Mouse (Mus musculus) inflammation-experienced regulatory T-cells, adult 6 months (primary cell): Measurements from ENCODE around the gene AC161166.1. TPM values are rescaled to one million over a fixed set of nuclear protein-coding genes. Genes with fewer than 3 reads are reported as not detected.
"Not testable (repeated sequence)": the region's sequence is repeated elsewhere in the genome, so short reads cannot be mapped to it uniquely, and the experiment has no call there.

ENCODE experiments used
- ATAC-seq: one replicate; pipeline ENCODE4 v1.8.0; 2017
- polyA plus RNA-seq, 3 experiments: library from polyadenylated mRNA; unstranded; fragments of 100-300 nt; shearing (Covaris generic); gene quantifications; one replicate each; pipeline ENCODE4 v1.2.1; 2017

Gene AC161166.1
- polyA plus RNA-seq, 3 experiments from 2014 or later: not detected

DNA sequence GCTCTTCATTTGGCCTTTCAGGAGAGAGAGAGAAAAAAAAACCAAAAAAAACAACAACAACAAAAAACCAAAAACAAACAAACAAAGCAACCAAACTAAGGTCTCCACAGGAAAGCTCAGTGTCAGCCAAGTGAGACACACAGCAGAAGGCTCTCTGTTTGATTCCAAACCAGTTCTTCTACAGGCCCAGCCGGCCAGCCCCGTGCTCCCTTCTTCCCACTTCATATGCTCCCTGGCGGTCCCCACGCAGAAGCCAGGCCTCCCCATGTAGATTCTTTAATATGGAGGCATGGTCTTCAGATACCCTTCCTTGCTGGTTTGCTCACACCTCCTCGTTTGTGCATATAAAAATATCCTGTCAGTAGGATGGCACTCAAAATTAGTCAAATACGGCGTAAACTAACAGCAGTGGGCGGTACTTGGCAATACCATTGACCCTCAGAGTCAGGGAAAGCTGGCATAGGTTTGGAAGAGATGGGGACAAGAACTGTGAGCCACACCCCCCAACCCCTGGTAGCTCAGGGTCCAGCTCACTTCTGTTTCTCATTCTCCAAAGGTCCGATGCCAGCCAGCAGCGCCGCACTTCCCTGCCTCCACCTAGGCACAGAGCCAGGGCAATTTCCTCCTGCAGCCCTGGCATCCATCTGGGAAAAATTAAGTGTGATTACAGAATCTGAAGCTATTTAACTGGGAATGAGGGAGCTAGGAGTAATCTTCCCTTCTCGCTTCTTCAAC lies 13.6 kb upstream of the AC161166.1 start:
- ATAC-seq: no peak

- no peak for ATAC-seq
Observed at GRCm38 (mm10) chr7:24524978-24525377, 12.7 kb upstream of the AC161166.1 start.

GRCm38 (mm10) chr7:24523723-24524122 lies 11.5 kb upstream of the AC161166.1 start:
- ATAC-seq: no peak

DNA sequence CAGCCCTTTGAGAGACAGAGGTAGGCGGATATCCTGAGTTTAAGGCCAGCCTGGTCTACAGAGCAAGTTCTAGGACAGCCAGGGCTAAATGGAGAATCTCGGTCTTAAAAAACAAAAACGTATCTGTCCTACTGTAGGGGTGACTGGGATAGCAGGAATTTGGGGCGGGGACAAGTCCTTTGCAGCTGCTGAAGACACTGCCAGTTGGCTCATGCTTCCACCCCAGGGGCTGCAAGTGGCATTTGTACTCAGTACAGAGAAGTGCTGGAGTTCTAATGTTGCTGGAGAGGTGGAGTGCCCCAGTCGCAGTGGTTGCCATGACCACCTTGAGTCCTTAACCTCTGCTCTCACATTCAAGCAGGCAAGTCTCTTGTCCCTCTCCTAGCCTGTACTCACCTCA lies 10.6 kb upstream of the AC161166.1 start:
- ATAC-seq: no peak

DNA sequence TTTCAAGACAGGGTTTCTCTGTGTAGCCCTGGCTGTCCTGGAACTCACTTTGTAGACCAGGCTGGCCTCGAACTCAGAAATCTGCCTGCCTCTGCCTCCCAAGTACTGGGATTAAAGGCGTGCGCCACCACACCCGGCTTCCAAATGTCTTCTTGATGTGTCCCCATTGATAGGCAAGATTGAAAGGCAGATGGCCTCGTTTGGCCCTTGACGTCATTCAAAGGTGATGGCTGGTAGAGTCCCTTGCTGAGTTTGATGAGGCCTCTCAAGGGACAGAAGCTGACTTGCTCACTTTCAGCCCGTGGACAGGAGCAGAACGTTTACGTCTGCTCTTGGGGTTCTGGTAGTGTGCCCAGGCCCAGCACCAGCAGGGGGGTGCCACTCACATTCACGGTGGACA lies 7.8 kb upstream of the AC161166.1 start:
- not testable (repeated sequence) for ATAC-seq

DNA sequence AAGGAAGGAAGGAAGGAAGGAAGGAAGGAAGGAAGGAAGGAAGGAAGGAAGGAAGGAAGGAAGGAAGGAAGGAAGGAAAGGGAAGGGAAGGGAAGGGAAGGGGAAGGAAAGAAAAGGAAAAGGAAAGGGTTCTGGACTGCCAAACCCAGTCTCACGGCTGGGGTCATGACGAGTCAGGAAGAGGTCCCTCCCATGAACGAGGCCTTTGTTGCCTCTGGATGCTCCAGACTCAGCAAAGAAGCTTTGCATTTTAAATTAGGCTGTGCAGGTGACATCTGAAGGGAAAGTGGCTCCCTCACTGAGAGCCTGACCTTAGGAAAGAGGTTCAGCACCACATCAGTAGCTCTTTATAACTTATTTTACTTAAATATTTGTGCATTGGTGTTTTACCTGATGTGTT lies 6.9 kb upstream of the AC161166.1 start:
- ATAC-seq: no peak

- ATAC-seq: no peak
Observed at GRCm38 (mm10) chr7:24517654-24518053, 5.4 kb upstream of the AC161166.1 start.

GRCm38 (mm10) chr7:24517077-24517476 lies 4.8 kb upstream of the AC161166.1 start:
- no peak for ATAC-seq

- ATAC-seq: not testable (repeated sequence)
Observed at GRCm38 (mm10) chr7:24516319-24516718, 4.1 kb upstream of the AC161166.1 start.

GRCm38 (mm10) chr7:24507726-24508114 lies 4.5 kb downstream of the AC161166.1 start:
- no peak for ATAC-seq

DNA sequence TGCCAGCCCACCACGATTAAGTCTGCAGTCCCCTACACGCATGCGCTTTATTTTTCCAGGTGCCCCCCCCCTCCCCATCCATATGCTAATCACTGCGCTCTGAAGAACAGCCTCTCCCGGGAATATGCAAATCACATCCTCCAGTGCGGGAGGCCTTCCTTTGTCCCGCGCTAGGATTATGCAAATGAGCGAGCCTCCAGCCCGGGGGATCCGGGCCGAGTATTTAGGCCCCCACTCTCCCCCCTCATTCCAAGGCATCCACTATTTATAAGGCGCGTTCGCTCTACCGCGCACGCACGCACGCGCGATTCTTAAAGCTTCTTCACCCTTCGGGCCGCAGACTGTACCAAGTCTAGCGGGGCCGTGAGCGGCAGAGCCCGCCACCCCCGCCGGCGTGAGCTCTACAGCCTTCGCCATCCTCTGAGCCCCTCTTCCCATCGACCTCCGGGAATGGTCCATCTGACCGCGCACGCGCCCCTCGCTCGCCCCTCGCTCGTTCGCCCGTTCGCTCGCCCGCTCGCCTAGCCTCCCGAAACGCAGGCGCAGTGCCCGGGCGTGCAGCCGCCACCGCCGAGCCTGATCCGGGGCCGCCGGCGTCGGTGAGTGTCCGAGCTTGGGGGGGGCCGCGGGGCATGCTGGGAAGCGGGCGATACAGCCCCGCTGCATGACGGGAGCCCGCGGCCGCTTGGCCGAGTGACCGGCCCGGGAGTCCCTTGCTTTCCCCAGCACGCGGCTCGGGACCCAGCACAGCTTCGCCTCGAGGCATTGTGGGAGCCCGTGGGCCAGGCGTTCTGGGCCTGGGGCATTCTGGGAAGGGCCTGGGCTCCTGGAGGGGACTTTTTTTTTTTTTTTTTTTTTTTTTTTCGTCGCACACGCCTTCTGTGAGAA lies 5.2 kb downstream of the AC161166.1 start, which contains the start of gene Zfp428:
Zfp428 (plus strand) TSS at position 169 of the 888 bp plus-strand sequence.
- peak; percentile 49 for ATAC-seq

GRCm38 (mm10) chr7:24506476-24506837 lies 5.8 kb downstream of the AC161166.1 start:
- no peak for ATAC-seq

- ATAC-seq: no peak
Observed at GRCm38 (mm10) chr7:24506065-24506459, 6.2 kb downstream of the AC161166.1 start.

DNA sequence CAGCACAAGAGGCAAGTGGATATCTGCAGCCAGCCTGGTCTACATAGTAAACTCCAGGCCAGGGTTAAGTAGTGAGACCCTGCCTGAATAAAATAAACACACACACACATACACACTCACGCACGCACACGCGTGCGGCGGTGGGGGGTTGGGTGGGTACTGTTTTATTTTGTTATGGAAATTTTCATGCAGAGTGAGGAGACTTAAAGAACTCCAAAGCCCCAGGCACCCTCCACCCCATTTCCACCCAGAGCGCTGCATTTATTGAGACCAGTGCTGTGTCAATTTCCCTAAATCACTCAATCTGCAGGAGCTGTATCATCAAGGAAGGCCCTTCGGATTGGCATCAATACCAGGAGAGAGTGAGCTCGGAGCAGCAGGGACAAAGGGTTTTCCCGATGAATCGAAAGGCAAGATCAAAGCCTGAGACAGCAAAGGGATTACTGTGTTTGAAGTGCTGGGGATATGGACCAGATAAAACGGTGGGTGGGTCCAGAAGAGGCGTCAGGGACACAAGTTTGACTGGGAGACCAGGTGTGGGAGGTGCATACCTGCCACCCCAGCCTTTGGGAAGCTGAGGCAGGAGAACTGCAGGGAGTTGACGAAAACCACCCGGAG lies 6.7 kb downstream of the AC161166.1 start:
- no peak for ATAC-seq

DNA sequence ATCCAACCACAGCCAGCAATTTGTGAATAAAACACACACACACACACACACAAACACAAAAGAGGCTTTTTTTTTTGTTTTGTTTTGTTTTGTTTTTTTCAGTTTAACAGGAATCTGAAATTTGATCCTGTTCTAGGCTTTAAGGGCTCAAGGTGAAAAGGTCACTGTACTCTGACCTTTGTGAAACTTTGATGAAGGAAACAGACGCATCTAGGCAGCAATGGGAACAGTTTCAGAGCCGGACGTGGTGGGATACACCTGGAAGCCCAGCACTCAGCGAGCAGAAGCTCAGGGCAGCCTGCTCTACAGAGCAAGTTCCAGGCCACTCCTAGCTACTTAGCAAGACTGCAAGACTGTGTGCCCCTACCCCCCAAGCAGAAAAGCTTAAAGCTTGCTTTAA lies 7.4 kb downstream of the AC161166.1 start:
- ATAC-seq: no peak

DNA sequence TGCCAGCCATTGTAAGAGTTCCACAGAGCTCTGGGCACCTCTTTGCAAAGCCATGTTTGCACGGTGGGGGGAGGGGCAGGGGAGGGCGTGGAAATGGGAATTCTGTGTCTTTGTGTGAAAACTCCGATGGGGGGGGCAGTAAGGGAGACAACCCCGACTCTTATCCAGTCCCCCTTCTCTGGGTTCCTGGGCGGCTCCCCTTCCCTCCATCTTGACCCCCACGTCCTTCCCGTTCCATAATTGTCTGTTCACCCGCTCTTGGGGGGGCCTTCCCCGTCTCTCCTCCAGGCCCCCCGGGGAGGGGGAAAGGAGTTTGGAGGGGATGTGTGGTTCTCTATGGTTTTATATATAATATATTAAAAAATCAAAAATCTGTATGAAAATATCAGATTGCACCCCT lies 8.3 kb downstream of the AC161166.1 start:
- no peak for ATAC-seq

GRCm38 (mm10) chr7:24501492-24501891 lies 10.8 kb downstream of the AC161166.1 start:
- ATAC-seq: no peak

- ATAC-seq: no peak
Observed at GRCm38 (mm10) chr7:24500929-24501328, 11.3 kb downstream of the AC161166.1 start.

- ATAC-seq: no peak
Observed at GRCm38 (mm10) chr7:24499856-24500577, 12.2 kb downstream of the AC161166.1 start.

DNA sequence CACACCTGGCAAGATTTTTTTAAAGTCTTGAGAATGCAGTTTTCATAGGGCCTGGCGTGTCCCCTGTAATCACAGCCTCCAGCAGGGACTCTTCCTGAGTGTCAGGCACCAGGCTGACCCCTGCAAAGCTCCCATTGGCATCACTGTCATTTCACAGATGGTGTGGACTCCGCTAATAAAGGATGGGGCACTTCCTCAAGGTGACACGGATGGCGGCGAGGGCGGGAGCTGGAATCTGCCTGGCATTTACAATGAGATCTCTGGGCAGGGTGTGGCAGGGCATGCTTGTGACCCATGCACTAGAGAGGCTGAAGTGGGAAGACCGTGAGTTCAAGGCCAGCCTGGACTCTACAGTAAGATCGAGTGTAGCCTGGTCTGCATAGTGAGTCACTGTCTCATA lies 24.0 kb downstream of the AC161166.1 start:
- no peak for ATAC-seq

GRCm38 (mm10) chr7:24487403-24487802 lies 24.9 kb downstream of the AC161166.1 start:
- no peak for ATAC-seq

DNA sequence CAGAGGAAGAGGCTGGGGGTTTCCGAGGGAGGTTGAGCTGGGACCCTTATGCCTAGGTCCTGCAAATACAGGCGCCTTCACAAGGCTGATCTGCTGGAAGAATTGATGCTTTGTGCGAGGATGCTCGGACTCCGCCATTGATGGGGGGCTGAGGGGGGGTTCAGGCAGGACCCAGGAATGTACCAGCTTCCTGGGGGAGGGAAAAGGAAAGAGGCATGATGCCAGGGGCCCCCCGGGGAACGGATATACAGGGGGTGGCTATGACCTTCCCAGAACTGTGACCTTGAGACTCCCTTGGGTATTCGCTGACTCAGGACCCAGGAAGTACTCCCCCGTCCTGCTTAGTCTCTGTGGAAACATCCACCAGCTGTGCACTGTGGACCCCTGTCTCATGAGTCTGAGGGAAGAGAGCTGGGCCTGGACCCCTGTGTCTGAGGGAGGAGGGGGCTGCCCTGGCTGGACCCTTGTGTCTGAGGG lies 25.6 kb downstream of the AC161166.1 start:
- ATAC-seq: no peak

- no peak for ATAC-seq
Observed at GRCm38 (mm10) chr7:24485481-24485880, 26.8 kb downstream of the AC161166.1 start.
